Mouse (Mus musculus) kidney, embryonic 14.5 days (tissue): ENCODE data around the gene Cdh15. TPM values are rescaled to one million over a fixed set of nuclear protein-coding genes. Genes with fewer than 3 reads are reported as not detected.

Experiments used
- ATAC-seq: fragments of 200-750 bp; cut with Nextera tagmentation; 2 replicates; pipeline ENCODE4 v1.8.0; 2017; ENCODE audit warnings: moderate number of reproducible peaks, mild to moderate bottlenecking, moderate TSS enrichment, moderate library complexity; ENCODE audit not compliant: low FRiP score, low TSS enrichment
- H3K27ac ChIP-seq: fragments of 300-500 bp; sonication (generic); 2 replicates; pipeline ENCODE4 v1.5.1; 2014; ENCODE audit warnings: low read depth, mild to moderate bottlenecking, low read length, moderate library complexity, mixed read lengths
- H3K27me3 ChIP-seq: fragments of 300-500 bp; sonication (generic); 2 replicates; pipeline ENCODE4 v1.6.1; 2014; ENCODE audit warnings: mild to moderate bottlenecking, low read length; ENCODE audit not compliant: control insufficient read depth, insufficient read depth
- H3K36me3 ChIP-seq: fragments of 300-500 bp; sonication (generic); 2 replicates; pipeline ENCODE4 v1.6.1; 2014; ENCODE audit warnings: low read length, mixed read lengths; ENCODE audit not compliant: control insufficient read depth, insufficient read depth
- H3K4me1 ChIP-seq: fragments of 300-500 bp; sonication (generic); 2 replicates; pipeline ENCODE4 v1.6.1; 2014; ENCODE audit warnings: low read length, mixed read lengths; ENCODE audit not compliant: control insufficient read depth, insufficient read depth
- H3K4me2 ChIP-seq: fragments of 300-500 bp; sonication (generic); replicated peaks from 2 replicates; pipeline ENCODE4 v1.6.1; 2014; ENCODE audit warnings: low read depth, mild to moderate bottlenecking, low read length
- H3K4me3 ChIP-seq: fragments of 300-500 bp; sonication (generic); 2 replicates; pipeline ENCODE4 v1.5.1; 2014; ENCODE audit warnings: mild to moderate bottlenecking, low read length
- H3K9ac ChIP-seq: fragments of 300-500 bp; sonication (generic); 2 replicates; pipeline ENCODE4 v1.6.1; 2014; ENCODE audit warnings: low read depth, mild to moderate bottlenecking, low read length, moderate library complexity
- H3K9me3 ChIP-seq: fragments of 300-500 bp; sonication (generic); 2 replicates; pipeline ENCODE4 v1.6.1; 2016; ENCODE audit warnings: low read length; ENCODE audit not compliant: control insufficient read depth
- WGBS: fragments of 180-500 bp; shearing (Covaris S2); extraction: QIAGEN DNeasy Blood & Tissue Kit; methylation state at CpG from one replicate; pipeline ENCODE4 v1.1.7; 2014; 5-methylcytosine and 5-hydroxymethylcytosine counted together
- polyA plus RNA-seq: library from polyadenylated mRNA; unstranded; fragments of >200 nt; fragmentation: Nextera tagmentation; extraction: Ambion mirVana; gene quantifications from 2 replicates; pipeline ENCODE4 v1.2.1, GENCODE M21; 2014

Cdh15 gene
- polyA plus RNA-seq, 1 experiment from 2014 or later: 1.1 TPM

- H3K9me3 ChIP-seq: no peaks in the 10 kb centered on the region
- H3K9ac ChIP-seq: no peak overlapping the region
- no peaks in the 10 kb centered on the region for H3K27me3 ChIP-seq
- H3K4me3 ChIP-seq: no peak overlapping the region
- H3K36me3 ChIP-seq: peaks cover 98% of the 10 kb centered on the region
- ATAC-seq: no peak
- H3K4me1 ChIP-seq: no peaks in the 10 kb centered on the region
- H3K27ac ChIP-seq: no peak overlapping the region
- no peak overlapping the region for H3K4me2 ChIP-seq
- 85% methylated on average over 12 of the region's 12 CpGs for WGBS
Measured at GRCm38 (mm10) chr8:122891440-122891839, 43.7 kb downstream of the Cdh15 start.

- no peaks in the 10 kb centered on the region for H3K9me3 ChIP-seq
- ATAC-seq: no peak
- no peak overlapping the region for H3K9ac ChIP-seq
- H3K27me3 ChIP-seq: no peaks in the 10 kb centered on the region
- 89% methylated on average over 12 of the region's 12 CpGs for WGBS
- no peak overlapping the region for H3K4me2 ChIP-seq
- no peak overlapping the region for H3K27ac ChIP-seq
- H3K4me1 ChIP-seq: no peaks in the 10 kb centered on the region
- peaks cover 98% of the 10 kb centered on the region for H3K36me3 ChIP-seq
- no peak overlapping the region for H3K4me3 ChIP-seq
Measured at GRCm38 (mm10) chr8:122893451-122893850, 45.7 kb downstream of the Cdh15 start.

DNA sequence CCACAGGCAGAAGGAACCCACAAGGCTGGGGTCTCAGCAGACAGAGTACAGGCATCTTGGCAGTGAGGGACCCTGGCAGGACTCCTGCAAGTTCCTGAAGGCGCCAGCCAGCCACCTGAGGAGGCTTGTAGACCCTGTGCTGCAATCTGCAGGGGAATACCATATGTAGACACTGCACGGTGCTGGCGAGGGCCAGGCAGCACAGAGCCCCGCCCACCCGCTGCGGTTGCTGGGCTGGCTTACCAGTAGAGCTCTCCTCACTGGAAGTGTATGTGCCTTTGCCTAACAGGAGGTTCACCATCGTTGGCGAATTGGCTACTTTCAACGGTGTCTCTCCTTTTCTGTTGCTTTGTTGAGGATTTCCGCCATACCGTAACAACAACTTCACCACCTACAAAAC lies 48.6 kb downstream of the Cdh15 start:
- no peaks in the 10 kb centered on the region for H3K4me1 ChIP-seq
- H3K27ac ChIP-seq: no peak overlapping the region
- H3K9me3 ChIP-seq: no peaks in the 10 kb centered on the region
- no peak overlapping the region for H3K4me3 ChIP-seq
- WGBS: 91% methylated on average over 11 of the region's 11 CpGs
- no peaks in the 10 kb centered on the region for H3K27me3 ChIP-seq
- ATAC-seq: no peak
- H3K36me3 ChIP-seq: peaks cover 89% of the 10 kb centered on the region
- H3K4me2 ChIP-seq: no peak overlapping the region
- H3K9ac ChIP-seq: no peak overlapping the region

DNA sequence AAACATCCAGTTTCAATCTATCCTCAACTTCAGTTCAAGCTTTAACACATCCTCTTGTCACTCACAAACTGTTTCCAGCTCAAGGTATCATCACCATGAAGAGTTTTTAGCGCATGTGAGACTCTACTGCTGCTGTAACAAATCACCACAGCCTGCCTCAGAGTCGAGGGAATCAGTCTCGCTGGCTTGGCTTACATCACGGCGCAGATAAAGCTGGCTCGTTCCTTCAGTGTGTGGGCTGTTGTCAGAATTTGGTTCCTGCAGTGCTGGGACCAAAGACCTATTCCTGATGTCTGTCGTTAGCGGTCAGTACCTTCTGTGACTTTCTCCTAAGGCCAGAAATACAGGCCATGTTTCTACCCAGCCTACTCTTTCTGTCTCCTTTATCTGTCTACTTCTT lies 49.4 kb downstream of the Cdh15 start:
- Histone ChIP-seq H3K4me3 (no peak overlapping the region), H3K27me3 (no peaks in the 10 kb centered on the region), H3K4me2 (no peak overlapping the region), H3K9ac (no peak overlapping the region), H3K27ac (no peak overlapping the region), H3K36me3 (peaks cover 80% of the 10 kb centered on the region), H3K9me3 (no peaks in the 10 kb centered on the region), H3K4me1 (no peaks in the 10 kb centered on the region)
- no peak for ATAC-seq
- 96% methylated on average over 8 of the region's 8 CpGs for WGBS

DNA sequence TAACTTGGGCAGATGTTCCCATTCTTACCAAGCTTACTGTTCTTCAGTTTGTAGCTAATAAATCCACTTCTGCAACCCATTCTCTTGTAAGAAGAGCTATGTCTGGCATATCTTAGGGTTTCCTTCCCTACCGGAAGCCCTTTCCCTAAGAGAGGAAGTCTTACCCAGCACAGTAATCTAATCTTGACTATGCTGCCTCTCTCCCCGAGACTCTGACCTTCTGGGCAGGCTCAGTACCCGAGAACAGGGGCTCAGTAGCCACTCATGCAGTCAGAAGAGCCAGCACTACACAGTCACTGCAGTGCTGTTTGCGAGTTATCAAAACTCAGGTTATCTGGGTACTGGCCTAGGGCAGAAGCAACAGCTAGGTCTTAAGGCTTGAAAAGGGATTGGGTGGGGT lies 50.3 kb downstream of the Cdh15 start:
- 86% methylated on average over 4 of the region's 4 CpGs for WGBS
- Histone ChIP-seq H3K9ac (no peak overlapping the region), H3K9me3 (no peaks in the 10 kb centered on the region), H3K4me2 (no peak overlapping the region), H3K27ac (no peak overlapping the region), H3K27me3 (no peaks in the 10 kb centered on the region), H3K36me3 (peaks cover 72% of the 10 kb centered on the region), H3K4me3 (no peak overlapping the region), H3K4me1 (no peaks in the 10 kb centered on the region)
- no peak for ATAC-seq

GRCm38 (mm10) chr8:122898473-122898872 lies 50.7 kb downstream of the Cdh15 start:
- 96% methylated on average over 12 of the region's 12 CpGs for WGBS
- H3K9me3 ChIP-seq: no peaks in the 10 kb centered on the region

DNA sequence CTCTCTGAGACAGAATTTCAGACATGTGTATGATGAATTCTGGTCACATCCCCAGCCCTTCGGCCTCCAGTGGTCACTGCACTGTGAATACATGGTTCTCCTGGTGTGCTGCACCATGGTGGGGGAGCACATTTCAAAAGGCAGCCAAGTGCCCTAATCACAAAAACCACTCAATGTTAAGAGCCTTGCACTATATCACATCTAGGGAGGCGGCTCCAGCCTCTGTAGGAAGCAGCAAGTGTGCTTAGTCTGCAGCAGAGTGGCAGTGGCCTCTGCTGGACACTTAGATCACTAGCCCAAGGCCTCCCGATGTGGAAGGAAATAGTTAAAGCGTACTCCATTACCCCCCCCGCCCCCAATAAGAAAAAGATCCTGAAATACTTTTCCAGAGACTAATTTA lies 51.3 kb downstream of the Cdh15 start:
- H3K4me1 ChIP-seq: no peaks in the 10 kb centered on the region
- 80% methylated on average over 5 of the region's 5 CpGs for WGBS
- no peak overlapping the region for H3K9ac ChIP-seq
- H3K4me2 ChIP-seq: no peak overlapping the region
- no peak for ATAC-seq
- H3K27me3 ChIP-seq: no peaks in the 10 kb centered on the region
- H3K4me3 ChIP-seq: no peak overlapping the region
- peaks cover 61% of the 10 kb centered on the region for H3K36me3 ChIP-seq
- no peaks in the 10 kb centered on the region for H3K9me3 ChIP-seq
- H3K27ac ChIP-seq: no peak overlapping the region

More at GRCm38 (mm10) chr8:122898473-122898872, 50.7 kb downstream of the Cdh15 start:
- H3K4me2 ChIP-seq: no peak overlapping the region
- H3K27me3 ChIP-seq: no peaks in the 10 kb centered on the region
- H3K4me1 ChIP-seq: no peaks in the 10 kb centered on the region
- H3K36me3 ChIP-seq: peaks cover 67% of the 10 kb centered on the region
- H3K4me3 ChIP-seq: no peak overlapping the region
- no peak overlapping the region for H3K9ac ChIP-seq
- ATAC-seq: no peak
- H3K27ac ChIP-seq: no peak overlapping the region

- Histone ChIP-seq H3K4me1 (peaks cover 3% of the 10 kb centered on the region; the same call in 1 of the 2 replicates), H3K4me3 (no peak overlapping the region), H3K9me3 (no peaks in the 10 kb centered on the region), H3K9ac (no peak overlapping the region), H3K36me3 (peaks cover 37% of the 10 kb centered on the region), H3K27ac (no peak overlapping the region), H3K4me2 (no peak overlapping the region), H3K27me3 (no peaks in the 10 kb centered on the region)
- no peak for ATAC-seq
- WGBS: 93% methylated on average over 7 of the region's 7 CpGs
Measured at GRCm38 (mm10) chr8:122901476-122901875, 53.7 kb downstream of the Cdh15 start.

DNA sequence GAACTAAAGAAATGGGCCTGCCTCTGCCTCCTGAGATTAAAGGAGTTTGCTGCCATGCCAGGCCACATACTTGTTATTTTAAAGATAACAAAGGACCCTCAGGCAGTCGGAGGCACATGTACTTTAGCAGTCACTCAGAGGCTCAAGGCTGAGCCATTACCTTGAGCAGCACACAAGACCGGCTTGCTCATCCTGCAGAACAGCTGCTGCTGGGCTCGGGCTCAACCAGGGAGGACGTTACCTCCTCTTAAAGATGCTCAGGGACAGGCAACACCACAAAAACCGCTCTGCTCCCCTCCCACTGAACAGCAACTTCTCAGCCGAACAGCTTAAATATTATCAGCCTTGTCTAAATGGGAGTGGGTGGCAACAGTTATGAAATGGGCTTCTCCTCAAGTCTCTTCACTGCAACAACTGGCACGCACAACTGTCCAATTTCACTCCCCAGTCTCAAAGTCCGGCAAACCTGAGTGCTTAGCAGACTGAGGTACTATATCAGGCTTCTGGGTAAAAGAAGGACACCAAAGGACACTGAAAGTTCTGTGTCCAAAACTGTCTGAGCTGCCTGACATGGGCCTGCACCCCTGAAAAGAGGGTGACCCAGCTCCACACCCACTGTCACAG lies 54.2 kb downstream of the Cdh15 start:
- Histone ChIP-seq H3K9ac (no peak overlapping the region), H3K27me3 (no peaks in the 10 kb centered on the region), H3K9me3 (no peaks in the 10 kb centered on the region), H3K27ac (no peak overlapping the region), H3K36me3 (peaks cover 33% of the 10 kb centered on the region), H3K4me1 (peaks cover 8% of the 10 kb centered on the region; the same call in 1 of the 2 replicates), H3K4me3 (no peak overlapping the region), H3K4me2 (no peak overlapping the region)
- ATAC-seq: no peak
- whole genome bisulfite sequencing: 90% methylated on average over 8 of the region's 8 CpGs
